Mouse (Mus musculus) liver, embryonic 11.5 days (tissue): ENCODE measurements around the gene Wdr4. TPM values are rescaled to one million over a fixed set of nuclear protein-coding genes. Genes with fewer than 3 reads are reported as not detected.
A peak's percentile ranks its signal among the peaks of the same experiment; 100 is the strongest.

Experiments used
- ATAC-seq: fragments of 200-750 bp; cut with Nextera tagmentation; replicated peaks from 2 replicates; pipeline ENCODE4 v1.8.0; 2017; ENCODE audit warnings: moderate number of reproducible peaks, mild to moderate bottlenecking, moderate TSS enrichment, moderate library complexity; ENCODE audit not compliant: low FRiP score
- DNase-seq: peaks from one replicate; pipeline ENCODE4 v3.0.0-alpha.2; 2017; ENCODE audit warnings: low spot score
- H3K27ac ChIP-seq: fragments of 300-500 bp; sonication (generic); 2 replicates; pipeline ENCODE4 v1.5.1; 2014; ENCODE audit warnings: mild to moderate bottlenecking, low read depth, low read length, control low read depth
- H3K27me3 ChIP-seq: fragments of 300-500 bp; sonication (generic); replicated peaks from 2 replicates; pipeline ENCODE4 v1.6.1; 2014; ENCODE audit warnings: low read length, mixed read lengths; ENCODE audit not compliant: control insufficient read depth, insufficient read depth
- H3K36me3 ChIP-seq: fragments of 300-500 bp; sonication (generic); 2 replicates; pipeline ENCODE4 v1.6.1; 2014; ENCODE audit warnings: mild to moderate bottlenecking, low read length, moderate library complexity, mixed read lengths; ENCODE audit not compliant: control insufficient read depth, insufficient read depth
- H3K4me1 ChIP-seq: fragments of 300-500 bp; sonication (generic); replicated peaks from 2 replicates; pipeline ENCODE4 v1.6.1; 2014; ENCODE audit warnings: low read length, mixed read lengths; ENCODE audit not compliant: control insufficient read depth, insufficient read depth
- H3K4me2 ChIP-seq: fragments of 300-500 bp; sonication (generic); 2 replicates; pipeline ENCODE4 v1.6.1; 2014; ENCODE audit warnings: mild to moderate bottlenecking, control low read depth, moderate library complexity
- H3K4me3 ChIP-seq: fragments of 300-500 bp; sonication (generic); 2 replicates; pipeline ENCODE4 v1.5.1; 2014; ENCODE audit warnings: low read depth, low read length, control low read depth
- H3K9ac ChIP-seq: fragments of 300-500 bp; sonication (generic); 2 replicates; pipeline ENCODE4 v1.6.1; 2014; ENCODE audit warnings: low read depth, low read length, control low read depth
- H3K9me3 ChIP-seq: fragments of 300-500 bp; sonication (generic); 2 replicates; pipeline ENCODE4 v1.6.1; 2016; ENCODE audit warnings: low read length, inconsistent platforms, mixed read lengths; ENCODE audit not compliant: control insufficient read depth
- WGBS: fragments of 180-500 bp; shearing (Covaris S2); extraction: QIAGEN DNeasy Blood & Tissue Kit; methylation state at CpG from one replicate; pipeline ENCODE4 v1.1.7; 2014; 5-methylcytosine and 5-hydroxymethylcytosine counted together
- polyA plus RNA-seq: library from polyadenylated mRNA; unstranded; fragments of >200 nt; fragmentation: Nextera tagmentation; extraction: Ambion mirVana; gene quantifications from 2 replicates; pipeline ENCODE4 v1.2.1, GENCODE M21; 2014

The Wdr4 gene
- polyA plus RNA-seq, 1 experiment from 2014 or later, result 65.1 TPM

DNA sequence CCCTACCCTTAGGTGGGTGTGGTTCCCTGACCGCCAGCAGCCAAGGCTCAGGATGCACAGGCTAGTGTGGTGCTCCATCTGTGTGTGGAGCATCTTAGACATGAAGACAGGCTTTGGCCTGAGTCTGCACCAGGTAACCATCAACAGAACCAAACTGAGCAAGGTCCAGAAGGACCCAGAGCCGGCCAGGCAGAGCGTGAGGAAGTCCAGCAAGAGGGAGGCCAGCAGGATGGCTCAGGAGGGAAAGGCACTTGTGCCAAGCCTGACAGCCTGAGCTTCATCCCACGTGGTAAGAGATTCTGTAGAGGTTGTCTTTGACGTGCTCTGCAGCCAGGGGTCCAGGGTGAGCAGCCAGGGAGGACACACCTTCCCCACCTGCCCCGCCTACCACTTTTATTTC, 22.1 kb downstream of the Wdr4 start:
- ATAC-seq (no peak), DNase-seq (no peak)
- Histone ChIP-seq H3K9me3 (no peaks in the 10 kb centered on the region), H3K4me3 (no peak overlapping the region), H3K27ac (no peak overlapping the region), H3K27me3 (no peaks in the 10 kb centered on the region), H3K4me2 (no peak overlapping the region), H3K4me1 (peaks cover 8% of the 10 kb centered on the region), H3K9ac (no peak overlapping the region), H3K36me3 (peaks cover 52% of the 10 kb centered on the region)
- 90% methylated on average over 6 of the region's 6 CpGs for WGBS

DNA sequence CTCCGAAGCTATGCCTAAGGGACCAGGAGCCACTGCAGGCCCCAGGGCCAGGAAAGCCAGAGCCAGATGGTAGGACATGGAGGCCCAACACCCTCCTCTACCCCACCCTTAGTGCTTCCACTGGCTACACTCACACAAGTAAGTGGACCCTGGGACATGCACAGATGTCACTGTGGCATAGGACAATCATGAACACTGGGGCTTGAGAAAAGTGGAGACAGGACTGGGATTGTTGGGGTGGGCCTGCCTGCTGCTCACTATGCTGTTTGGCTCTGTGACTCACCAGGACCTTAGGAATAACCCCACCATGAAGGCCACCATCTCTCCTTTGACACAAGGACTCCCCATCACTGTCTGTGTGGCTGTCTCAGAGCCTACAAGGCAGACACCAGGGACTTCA, 24.8 kb downstream of the Wdr4 start:
- ATAC-seq (no peak), DNase-seq (no peak)
- H3K9ac ChIP-seq, result no peak overlapping the region
- WGBS, result 94% methylated on average over 1 of the region's 1 CpGs
- no peaks in the 10 kb centered on the region for H3K4me1 ChIP-seq
- no peaks in the 10 kb centered on the region for H3K27me3 ChIP-seq
- no peaks in the 10 kb centered on the region for H3K9me3 ChIP-seq
- H3K27ac ChIP-seq, result no peak overlapping the region
- H3K4me2 ChIP-seq, result no peak overlapping the region
- H3K4me3 ChIP-seq, result no peak overlapping the region
- peaks cover 34% of the 10 kb centered on the region for H3K36me3 ChIP-seq

DNA sequence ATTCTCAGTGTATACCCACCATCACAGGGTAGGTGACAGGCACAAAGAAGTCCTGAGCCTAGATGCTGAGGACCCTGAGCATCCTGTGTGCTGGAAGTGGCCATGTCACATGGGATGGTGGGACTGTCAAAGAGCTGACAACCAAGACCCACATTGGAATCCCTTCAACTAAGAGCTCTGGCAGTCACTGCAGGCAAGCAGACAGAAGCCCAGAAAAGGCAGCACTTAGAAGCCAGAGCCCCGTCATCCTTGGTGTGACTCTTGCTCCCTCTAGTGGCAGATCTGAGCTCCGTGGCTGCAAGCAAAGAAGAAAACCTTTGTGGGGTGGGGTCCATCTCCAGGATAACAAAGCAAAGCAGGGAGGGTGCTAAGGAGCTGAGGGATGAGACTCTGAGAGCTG, 27.4 kb downstream of the Wdr4 start:
- H3K27me3 ChIP-seq, result no peaks in the 10 kb centered on the region
- H3K27ac ChIP-seq, result no peak overlapping the region
- H3K4me2 ChIP-seq, result no peak overlapping the region
- DNase-seq, result peak; percentile 69
- ATAC-seq, result no peak
- no peak overlapping the region for H3K9ac ChIP-seq
- H3K4me3 ChIP-seq, result no peak overlapping the region
- no peaks in the 10 kb centered on the region for H3K4me1 ChIP-seq
- H3K9me3 ChIP-seq, result no peaks in the 10 kb centered on the region
- WGBS, result 0% methylated on average over 2 of the region's 2 CpGs
- peaks cover 18% of the 10 kb centered on the region for H3K36me3 ChIP-seq

DNA sequence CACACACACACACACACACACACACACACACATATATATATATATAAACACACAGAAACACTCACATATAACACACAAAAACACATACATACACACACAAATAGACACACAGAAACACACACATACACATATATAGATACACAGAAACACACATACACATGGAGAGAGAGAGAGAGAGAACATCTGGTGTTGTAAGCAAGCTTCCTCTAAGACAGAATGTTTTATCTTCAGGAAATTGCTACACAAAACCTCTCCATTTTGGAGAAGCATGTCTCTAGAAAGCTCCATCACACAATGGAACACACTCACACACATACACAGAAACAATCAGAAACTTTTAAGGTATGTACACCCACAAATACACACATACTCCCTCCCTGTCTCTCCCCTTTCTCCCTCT, 28.4 kb downstream of the Wdr4 start:
- Histone ChIP-seq H3K27ac (no peak overlapping the region), H3K4me3 (no peak overlapping the region), H3K4me1 (no peaks in the 10 kb centered on the region), H3K27me3 (no peaks in the 10 kb centered on the region), H3K9me3 (no peaks in the 10 kb centered on the region), H3K9ac (no peak overlapping the region), H3K36me3 (peaks cover 10% of the 10 kb centered on the region), H3K4me2 (no peak overlapping the region)
- ATAC-seq, result no peak
- no peak for DNase-seq

DNA sequence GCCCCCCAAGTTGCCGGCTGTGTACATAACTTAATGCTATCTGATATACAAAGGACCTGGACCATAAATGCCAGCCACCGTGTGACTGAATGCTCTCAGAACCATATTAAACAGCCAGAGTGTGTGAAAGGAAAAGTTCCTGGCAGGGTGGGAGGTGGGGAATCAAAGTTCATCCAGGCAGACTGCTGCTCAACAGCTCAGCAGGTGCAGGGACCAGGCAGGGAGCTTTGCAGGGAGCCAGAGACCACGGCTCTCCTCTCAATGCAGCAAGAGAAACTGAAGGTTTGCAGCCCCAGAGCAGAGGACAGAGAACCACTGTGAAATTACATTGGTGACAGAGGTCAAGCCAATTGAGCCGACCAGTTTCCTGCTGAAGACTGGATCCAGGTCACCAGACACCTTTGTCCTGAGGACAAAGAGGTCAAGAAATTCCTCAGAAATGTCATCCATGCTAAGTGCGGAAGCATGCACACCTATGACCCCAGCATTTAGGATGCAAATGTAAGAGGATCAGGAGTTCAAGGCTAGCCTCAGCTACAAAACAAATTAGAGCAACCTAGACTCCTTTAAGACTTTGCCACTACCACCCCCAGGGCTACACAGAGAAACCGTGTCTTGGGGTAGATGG, 32.2 kb downstream of the Wdr4 start:
- no peaks in the 10 kb centered on the region for H3K4me1 ChIP-seq
- no peak overlapping the region for H3K9ac ChIP-seq
- H3K4me3 ChIP-seq, result no peak overlapping the region
- no peak overlapping the region for H3K4me2 ChIP-seq
- no peak overlapping the region for H3K27ac ChIP-seq
- no peaks in the 10 kb centered on the region for H3K36me3 ChIP-seq
- no peak for ATAC-seq
- H3K27me3 ChIP-seq, result no peaks in the 10 kb centered on the region
- H3K9me3 ChIP-seq, result no peaks in the 10 kb centered on the region
- 58% methylated on average over 6 of the region's 6 CpGs for WGBS
- DNase-seq, result no peak

DNA sequence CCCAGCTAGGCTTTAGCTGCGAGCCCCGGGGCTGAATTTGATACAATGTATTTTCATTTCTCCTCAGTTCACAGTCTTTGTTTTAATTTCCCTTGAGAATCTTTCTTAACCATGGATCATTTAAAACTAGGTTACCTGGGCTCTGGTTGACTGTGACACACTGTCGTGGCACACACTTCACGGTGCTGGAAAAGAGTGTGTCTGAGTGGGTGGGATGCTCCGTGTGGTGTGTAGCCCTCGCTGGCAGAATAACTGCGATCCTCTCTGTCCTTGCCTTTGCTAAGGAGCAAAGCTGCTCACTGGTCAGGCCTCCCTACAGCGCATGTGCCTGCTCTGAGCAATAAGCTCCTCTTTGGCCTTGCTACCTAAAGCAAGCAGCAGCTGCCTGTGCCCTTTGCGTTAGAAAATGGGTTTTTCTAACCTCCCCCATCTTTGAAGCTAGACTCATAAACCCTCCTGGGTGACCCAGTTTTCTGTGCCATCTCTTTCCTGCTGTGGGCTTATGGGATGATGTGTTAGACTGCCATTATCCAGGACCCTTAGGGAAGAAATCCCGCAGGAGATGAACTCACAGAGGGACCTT, 33.1 kb downstream of the Wdr4 start:
- no peaks in the 10 kb centered on the region for H3K27me3 ChIP-seq
- no peaks in the 10 kb centered on the region for H3K36me3 ChIP-seq
- DNase-seq (no peak), ATAC-seq (no peak)
- H3K9me3 ChIP-seq, result no peaks in the 10 kb centered on the region
- H3K9ac ChIP-seq, result no peak overlapping the region
- H3K4me3 ChIP-seq, result no peak overlapping the region
- no peaks in the 10 kb centered on the region for H3K4me1 ChIP-seq
- H3K4me2 ChIP-seq, result no peak overlapping the region
- WGBS, result 79% methylated on average over 10 of the region's 10 CpGs
- H3K27ac ChIP-seq, result no peak overlapping the region

DNA sequence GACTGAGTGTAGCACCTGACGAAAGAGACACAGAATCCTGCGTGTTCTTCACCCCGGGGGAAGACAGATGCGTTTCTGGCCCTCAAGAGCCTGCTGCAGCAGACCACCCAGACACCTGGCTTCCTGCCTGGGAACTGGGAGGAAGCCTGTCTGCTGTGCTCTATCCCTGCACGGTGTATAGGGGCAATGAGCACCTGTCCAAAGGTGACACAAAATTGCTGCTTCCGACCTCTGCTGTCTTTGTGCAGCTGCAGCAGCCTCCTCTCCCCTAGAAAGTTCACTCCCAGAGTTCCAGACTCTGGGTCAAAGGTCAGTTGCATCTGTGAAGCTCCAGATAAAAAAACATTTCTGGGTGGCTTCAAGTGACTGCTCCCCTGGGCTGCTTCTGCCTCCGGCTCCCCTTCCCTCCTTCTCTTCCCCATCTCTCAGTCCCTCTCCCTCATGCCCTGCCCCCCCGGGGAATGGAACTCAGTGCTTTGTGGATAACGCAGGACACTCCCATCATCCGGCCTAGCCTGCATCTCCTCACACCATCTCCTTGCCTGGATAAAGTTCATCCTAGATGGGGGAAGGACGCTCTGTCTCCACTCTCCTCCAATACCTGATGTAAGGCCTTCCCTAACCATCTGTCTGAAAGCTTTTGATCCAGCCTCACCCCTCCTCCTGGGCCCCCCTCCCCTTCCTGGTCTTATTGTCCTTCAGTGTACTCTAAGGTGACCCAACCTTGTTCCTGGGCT, 40.5 kb downstream of the Wdr4 start:
- H3K4me1 ChIP-seq, result peaks cover 5% of the 10 kb centered on the region
- no peak overlapping the region for H3K4me3 ChIP-seq
- DNase-seq (no peak), ATAC-seq (no peak)
- H3K36me3 ChIP-seq, result no peaks in the 10 kb centered on the region
- no peaks in the 10 kb centered on the region for H3K9me3 ChIP-seq
- no peak overlapping the region for H3K27ac ChIP-seq
- H3K4me2 ChIP-seq, result no peak overlapping the region
- WGBS, result 58% methylated on average over 11 of the region's 11 CpGs
- no peaks in the 10 kb centered on the region for H3K27me3 ChIP-seq
- no peak overlapping the region for H3K9ac ChIP-seq

DNA sequence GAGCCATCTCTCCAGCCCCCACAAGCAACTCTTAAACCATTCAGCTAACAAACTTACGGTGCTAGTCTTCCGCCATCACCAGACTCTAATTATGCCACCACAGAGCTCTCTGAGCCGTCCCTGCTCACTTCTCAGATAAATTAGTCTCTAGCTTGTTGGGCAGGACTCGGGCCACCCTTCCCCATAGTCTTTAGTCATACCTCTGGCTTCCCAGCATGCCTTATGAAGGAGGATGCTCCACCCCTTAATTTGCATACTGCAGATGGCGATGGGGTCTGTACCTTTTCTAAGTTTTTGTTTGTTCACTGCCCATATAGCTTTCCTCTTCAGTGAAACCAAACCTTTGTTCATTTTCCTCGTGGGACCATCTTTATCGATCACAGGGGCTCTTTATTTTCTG, 41.2 kb downstream of the Wdr4 start:
- H3K27ac ChIP-seq, result no peak overlapping the region
- WGBS, result 72% methylated on average over 7 of the region's 7 CpGs
- ATAC-seq (no peak), DNase-seq (no peak)
- H3K9me3 ChIP-seq, result no peaks in the 10 kb centered on the region
- no peak overlapping the region for H3K4me3 ChIP-seq
- H3K36me3 ChIP-seq, result no peaks in the 10 kb centered on the region
- no peaks in the 10 kb centered on the region for H3K27me3 ChIP-seq
- H3K4me2 ChIP-seq, result no peak overlapping the region
- H3K9ac ChIP-seq, result no peak overlapping the region
- peaks cover 5% of the 10 kb centered on the region for H3K4me1 ChIP-seq

DNA sequence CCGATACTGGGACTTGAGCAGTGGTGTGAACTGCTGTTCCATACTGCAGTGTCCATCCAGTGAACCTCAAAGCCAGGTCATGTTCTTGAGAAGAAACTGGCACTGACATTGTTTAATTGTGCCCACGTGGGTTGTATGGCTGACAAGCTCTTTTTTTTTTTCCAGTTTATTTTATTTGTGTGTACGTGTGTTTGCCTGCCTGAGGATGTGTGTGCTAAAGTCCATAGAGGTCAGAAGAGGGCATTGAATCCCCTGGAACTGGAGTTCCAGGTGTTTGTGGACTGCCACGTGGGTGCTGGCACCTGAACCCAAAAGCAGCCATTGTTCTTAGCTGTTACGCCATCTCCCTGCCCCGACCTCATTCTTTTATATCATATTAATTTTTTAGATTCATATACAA, 45.4 kb downstream of the Wdr4 start:
- 72% methylated on average over 6 of the region's 6 CpGs for WGBS
- H3K9ac ChIP-seq, result no peak overlapping the region
- H3K27ac ChIP-seq, result no peak overlapping the region
- ATAC-seq (no peak), DNase-seq (no peak)
- H3K4me1 ChIP-seq, result peaks cover 5% of the 10 kb centered on the region
- no peaks in the 10 kb centered on the region for H3K36me3 ChIP-seq
- no peak overlapping the region for H3K4me3 ChIP-seq
- no peaks in the 10 kb centered on the region for H3K9me3 ChIP-seq
- H3K4me2 ChIP-seq, result no peak overlapping the region
- H3K27me3 ChIP-seq, result no peaks in the 10 kb centered on the region
